Mouse (Mus musculus): ENCODE results near the gene Gm14190.

DNA sequence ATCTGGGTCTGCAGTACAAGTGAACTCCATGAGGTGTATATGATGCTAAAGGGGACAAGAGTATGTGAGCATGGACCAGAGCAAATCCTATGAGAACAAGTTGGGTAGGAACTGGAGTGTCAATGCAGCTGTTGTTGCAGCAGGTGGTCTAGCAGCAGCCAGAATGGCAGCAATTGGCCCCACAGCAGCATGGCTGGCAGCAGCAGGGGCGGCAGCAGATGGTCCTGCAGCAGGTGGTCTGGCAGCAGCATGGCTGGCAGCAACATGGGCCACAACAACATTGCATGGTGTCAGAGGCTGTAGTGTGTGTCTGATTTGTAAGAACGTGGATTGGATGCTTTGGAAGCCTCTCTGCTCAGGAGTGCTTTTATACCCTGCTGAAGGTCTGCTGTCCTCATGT, 33.5 kb upstream of the Gm14190 start:
- no peak for TF ChIP-seq POLR2A (IDR thresholded peaks at IDR 0.05; ENCODE audit: extremely low read depth, insufficient read depth, low read length)
- TF ChIP-seq CTCF (IDR thresholded peaks at IDR 0.05; ENCODE audit: low read depth, low read length), result no peak
